Mouse (Mus musculus): ENCODE measurements around the gene Plcd3.

GRCm38 (mm10) chr11:103131701-103132575 lies 30.5 kb upstream of the Plcd3 start, which contains the start of gene Hexim2:
- no peak for TF ChIP-seq CTCF (IDR thresholded peaks at IDR 0.05; ENCODE audit: control insufficient read depth, insufficient read depth, low read length)
- 0 out of 2 replicates have a peak, but pooled peaks have one; percentile 33 for TF ChIP-seq POLR2A (IDR thresholded peaks at IDR 0.05; ENCODE audit: borderline replicate concordance, control insufficient read depth, low read depth, low read length)

Measured in bone marrow, adult 2 months (tissue).